Mouse (Mus musculus): ENCODE measurements around the gene Btd. TPM values are rescaled to one million over a fixed set of nuclear protein-coding genes. Genes with fewer than 3 reads are reported as not detected.
"Not testable (repeated sequence)": the region's sequence is repeated elsewhere in the genome, so short reads cannot be mapped to it uniquely, and the experiment has no call there.

Gene Btd
- 22.3 and 25.0 TPM in 2 replicates for polyA plus RNA-seq (2014; fragmentation: Nextera tagmentation; extraction: Ambion mirVana)

DNA sequence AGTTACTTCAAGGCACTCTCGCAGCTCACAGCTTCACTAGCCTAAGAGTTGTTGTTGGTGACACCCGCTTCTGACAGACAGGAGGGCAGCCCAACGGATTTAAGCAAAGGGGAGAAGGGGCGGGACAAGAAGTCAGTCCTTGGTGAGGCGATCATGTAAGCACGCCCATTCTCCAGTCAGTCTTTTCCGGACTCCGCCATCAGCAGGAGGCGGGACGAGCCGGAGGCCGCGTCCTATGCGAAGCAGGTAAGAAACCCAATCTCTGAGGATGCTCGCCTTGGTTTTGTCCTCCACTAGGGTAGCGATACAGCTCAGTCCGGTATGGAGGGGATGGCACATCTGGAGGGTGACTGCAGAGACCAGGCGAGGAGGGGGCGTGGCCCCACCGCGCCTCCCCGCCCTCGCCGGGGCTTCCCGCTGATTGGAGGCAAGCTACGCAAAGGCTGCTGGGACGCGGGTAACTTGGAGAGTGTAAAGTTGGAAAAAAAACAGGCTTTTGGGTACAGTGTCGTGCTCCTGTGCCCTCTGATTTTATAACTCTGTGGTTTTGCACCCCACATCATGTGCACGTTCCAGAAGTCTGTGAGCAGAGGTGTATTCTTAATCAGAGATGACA is at the start of gene Btd, which contains the start of gene Hacl1:
Btd (plus strand) TSS at position 139 of the 616 bp plus-strand sequence.
Hacl1 (minus strand) TSS at position 397 of the 616 bp plus-strand sequence.
- peak within 1 kb of the TSS; percentile 85 for H3K27ac ChIP-seq (ENCODE audit: low read depth, low read length)
- peaks cover 4% of the 10 kb centered on the region; the same call in 1 of the 2 replicates for H3K4me1 ChIP-seq (ENCODE audit: control insufficient read depth, insufficient read depth, low read length)
- peak within 1 kb of the TSS; percentile 70 for H3K9ac ChIP-seq (ENCODE audit: low read depth, low read length)
- ATAC-seq (replicated peaks; ENCODE audit: insufficient number of reproducible peaks, low FRiP score, low TSS enrichment): peak; percentile 97
- WGBS (ENCODE audit: insufficient replicate concordance): 0% methylated on average over 30 of the region's 30 CpGs
- H3K36me3 ChIP-seq (ENCODE audit: control insufficient read depth, insufficient read depth, low read length): no peaks in the 10 kb centered on the region
- peak within 1 kb of the TSS; percentile 69 for H3K4me3 ChIP-seq (ENCODE audit: low read depth, low read length)
- H3K4me2 ChIP-seq: peak within 1 kb of the TSS; percentile 97
- no peaks in the 10 kb centered on the region for H3K9me3 ChIP-seq (replicated peaks; ENCODE audit: control insufficient read depth, low read length)
- H3K27me3 ChIP-seq (ENCODE audit: control insufficient read depth, insufficient read depth, low read length): no peaks in the 10 kb centered on the region

DNA sequence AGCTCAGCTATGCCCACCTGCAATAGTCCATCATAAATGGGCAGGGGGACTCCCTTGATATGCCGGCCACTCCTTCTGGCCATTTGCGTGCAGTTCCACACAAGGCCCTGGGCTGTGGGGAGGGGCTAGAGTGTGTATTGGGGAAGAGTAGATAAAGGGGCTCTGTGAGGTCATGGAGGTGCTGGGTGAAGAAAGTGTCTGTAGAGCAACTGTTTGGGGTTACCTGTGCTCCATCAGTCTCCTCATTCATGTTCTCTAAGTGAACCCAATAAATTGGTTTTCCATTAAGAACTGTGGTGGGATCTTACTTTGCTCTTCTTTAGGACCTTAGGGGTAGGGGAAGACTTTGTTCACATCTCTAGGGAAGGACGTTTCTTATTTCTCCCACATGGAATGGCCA is 49.6 kb upstream of the Btd start, which contains the start of gene Colq:
Colq (minus strand) TSS at position 101 of the 400 bp plus-strand sequence.
- 67% methylated on average over 3 of the region's 3 CpGs for WGBS (ENCODE audit: insufficient replicate concordance)
- no peak within 1 kb of the TSS for H3K4me2 ChIP-seq
- no peaks in the 10 kb centered on the region for H3K9me3 ChIP-seq (replicated peaks; ENCODE audit: control insufficient read depth, low read length)
- no peaks in the 10 kb centered on the region for H3K36me3 ChIP-seq (ENCODE audit: control insufficient read depth, insufficient read depth, low read length)
- ATAC-seq (replicated peaks; ENCODE audit: insufficient number of reproducible peaks, low FRiP score, low TSS enrichment): no peak
- H3K4me3 ChIP-seq (ENCODE audit: low read depth, low read length): no peak within 1 kb of the TSS
- H3K4me1 ChIP-seq (ENCODE audit: control insufficient read depth, insufficient read depth, low read length): no peaks in the 10 kb centered on the region
- no peak within 1 kb of the TSS for H3K27ac ChIP-seq (ENCODE audit: low read depth, low read length)
- H3K9ac ChIP-seq (ENCODE audit: low read depth, low read length): no peak within 1 kb of the TSS
- H3K27me3 ChIP-seq (ENCODE audit: control insufficient read depth, insufficient read depth, low read length): no peaks in the 10 kb centered on the region

DNA sequence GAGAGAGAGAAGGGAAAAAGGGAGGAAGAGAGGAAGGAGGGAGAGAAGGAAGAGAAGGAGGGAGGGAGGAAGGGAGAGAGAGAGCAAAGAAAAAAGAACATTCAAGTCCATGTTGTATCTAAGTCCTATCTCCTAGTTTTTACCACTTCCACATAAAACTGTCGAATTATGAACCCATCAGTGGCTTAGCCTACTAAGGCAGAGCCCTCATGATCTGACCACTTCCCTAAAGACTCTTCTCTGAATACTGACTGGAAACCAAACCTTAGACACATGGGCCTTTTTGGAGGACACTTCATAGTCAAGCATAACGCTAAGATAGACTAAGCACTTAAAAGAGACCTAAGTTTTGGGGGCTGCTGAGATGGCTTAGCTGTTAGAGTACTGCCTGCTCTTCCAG is 47.8 kb upstream of the Btd start:
- no peak overlapping the region for H3K4me3 ChIP-seq (ENCODE audit: low read depth, low read length)
- H3K27ac ChIP-seq (ENCODE audit: low read depth, low read length): no peak overlapping the region
- ATAC-seq (replicated peaks; ENCODE audit: insufficient number of reproducible peaks, low FRiP score, low TSS enrichment): no peak
- H3K4me1 ChIP-seq (ENCODE audit: control insufficient read depth, insufficient read depth, low read length): no peaks in the 10 kb centered on the region
- no peaks in the 10 kb centered on the region for H3K9me3 ChIP-seq (replicated peaks; ENCODE audit: control insufficient read depth, low read length)
- H3K9ac ChIP-seq (ENCODE audit: low read depth, low read length): no peak overlapping the region
- H3K36me3 ChIP-seq (ENCODE audit: control insufficient read depth, insufficient read depth, low read length): no peaks in the 10 kb centered on the region
- WGBS (ENCODE audit: insufficient replicate concordance): 74% methylated on average over 2 of the region's 2 CpGs
- H3K4me2 ChIP-seq: no peak overlapping the region
- no peaks in the 10 kb centered on the region for H3K27me3 ChIP-seq (ENCODE audit: control insufficient read depth, insufficient read depth, low read length)

DNA sequence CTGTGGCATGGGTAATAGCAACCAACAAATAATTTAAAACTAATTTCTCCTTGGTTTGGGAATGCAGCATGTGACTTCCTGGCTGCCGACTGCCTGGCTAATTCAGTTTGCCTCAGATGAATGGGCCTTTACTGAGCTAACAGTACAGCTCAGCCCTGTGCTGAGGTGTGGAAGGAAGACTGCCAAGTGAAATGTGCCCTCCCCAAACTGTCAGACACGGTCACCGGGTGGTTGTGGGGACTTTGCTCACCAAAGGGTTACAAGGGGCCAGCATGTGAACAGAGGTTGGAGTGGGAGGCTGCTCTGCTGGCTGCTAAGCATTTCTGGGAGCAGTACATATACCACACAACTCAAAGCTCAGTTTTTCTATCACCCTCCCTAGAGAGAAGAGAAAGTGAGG is 46.1 kb upstream of the Btd start:
- Histone ChIP-seq H3K27ac (ENCODE audit: low read depth, low read length) (no peak overlapping the region), H3K4me3 (ENCODE audit: low read depth, low read length) (no peak overlapping the region), H3K36me3 (ENCODE audit: control insufficient read depth, insufficient read depth, low read length) (no peaks in the 10 kb centered on the region), H3K4me1 (ENCODE audit: control insufficient read depth, insufficient read depth, low read length) (no peaks in the 10 kb centered on the region), H3K4me2 (no peak overlapping the region), H3K9ac (ENCODE audit: low read depth, low read length) (no peak overlapping the region), H3K27me3 (ENCODE audit: control insufficient read depth, insufficient read depth, low read length) (no peaks in the 10 kb centered on the region), H3K9me3 (replicated peaks; ENCODE audit: control insufficient read depth, low read length) (no peaks in the 10 kb centered on the region)
- ATAC-seq (replicated peaks; ENCODE audit: insufficient number of reproducible peaks, low FRiP score, low TSS enrichment): no peak
- 72% methylated on average over 3 of the region's 3 CpGs for WGBS (ENCODE audit: insufficient replicate concordance)

DNA sequence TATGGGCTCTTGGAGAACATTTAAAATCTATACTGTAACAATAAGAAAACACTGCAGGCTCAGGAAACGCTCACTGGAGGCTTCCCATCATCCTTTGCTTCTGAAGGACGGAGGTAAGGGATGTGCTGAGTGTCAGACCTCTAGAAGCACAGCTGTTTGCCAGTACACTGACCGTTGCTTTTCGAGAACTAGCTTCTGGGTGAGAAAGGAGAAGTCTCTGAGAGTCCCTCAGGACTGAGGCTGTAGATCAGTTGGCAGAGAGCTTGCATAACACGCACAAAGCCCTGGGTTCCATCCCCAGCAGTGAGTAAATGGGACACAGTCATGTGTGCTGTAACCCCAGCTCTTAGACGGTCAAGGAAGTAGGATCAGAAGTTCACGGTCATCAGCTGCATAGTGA is 44.4 kb upstream of the Btd start:
- no peak overlapping the region for H3K9ac ChIP-seq (ENCODE audit: low read depth, low read length)
- H3K27me3 ChIP-seq (ENCODE audit: control insufficient read depth, insufficient read depth, low read length): no peaks in the 10 kb centered on the region
- no peaks in the 10 kb centered on the region for H3K9me3 ChIP-seq (replicated peaks; ENCODE audit: control insufficient read depth, low read length)
- H3K4me1 ChIP-seq (ENCODE audit: control insufficient read depth, insufficient read depth, low read length): no peaks in the 10 kb centered on the region
- ATAC-seq (replicated peaks; ENCODE audit: insufficient number of reproducible peaks, low FRiP score, low TSS enrichment): no peak
- WGBS (ENCODE audit: insufficient replicate concordance): 71% methylated on average over 7 of the region's 7 CpGs
- H3K36me3 ChIP-seq (ENCODE audit: control insufficient read depth, insufficient read depth, low read length): no peaks in the 10 kb centered on the region
- H3K4me3 ChIP-seq (ENCODE audit: low read depth, low read length): no peak overlapping the region
- H3K27ac ChIP-seq (ENCODE audit: low read depth, low read length): no peak overlapping the region
- H3K4me2 ChIP-seq: no peak overlapping the region

DNA sequence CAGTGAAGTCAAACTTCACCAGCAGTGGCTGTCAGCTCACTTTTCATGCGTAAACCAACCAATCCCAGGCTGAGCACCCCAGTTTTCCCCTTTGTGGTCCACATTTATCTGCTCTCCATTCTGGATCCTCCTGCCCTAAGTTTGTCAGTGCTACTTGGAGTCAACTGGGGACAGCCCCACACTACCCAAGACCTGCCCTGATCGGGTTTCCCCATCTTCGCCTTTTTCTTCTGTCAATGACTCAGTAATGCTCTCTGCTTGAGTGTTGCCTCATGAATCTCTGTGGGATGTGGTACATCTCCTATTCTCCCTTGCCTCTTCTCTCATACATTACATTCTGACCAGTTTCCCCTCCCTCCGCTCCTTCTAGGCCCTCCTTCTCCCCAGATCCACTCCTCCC is 43.4 kb upstream of the Btd start:
- no peak overlapping the region for H3K27ac ChIP-seq (ENCODE audit: low read depth, low read length)
- no peak overlapping the region for H3K9ac ChIP-seq (ENCODE audit: low read depth, low read length)
- no peaks in the 10 kb centered on the region for H3K9me3 ChIP-seq (replicated peaks; ENCODE audit: control insufficient read depth, low read length)
- no peak overlapping the region for H3K4me2 ChIP-seq
- H3K27me3 ChIP-seq (ENCODE audit: control insufficient read depth, insufficient read depth, low read length): no peaks in the 10 kb centered on the region
- WGBS (ENCODE audit: insufficient replicate concordance): 78% methylated on average over 4 of the region's 4 CpGs
- H3K4me3 ChIP-seq (ENCODE audit: low read depth, low read length): no peak overlapping the region
- no peaks in the 10 kb centered on the region for H3K36me3 ChIP-seq (ENCODE audit: control insufficient read depth, insufficient read depth, low read length)
- H3K4me1 ChIP-seq (ENCODE audit: control insufficient read depth, insufficient read depth, low read length): no peaks in the 10 kb centered on the region
- ATAC-seq (replicated peaks; ENCODE audit: insufficient number of reproducible peaks, low FRiP score, low TSS enrichment): no peak

DNA sequence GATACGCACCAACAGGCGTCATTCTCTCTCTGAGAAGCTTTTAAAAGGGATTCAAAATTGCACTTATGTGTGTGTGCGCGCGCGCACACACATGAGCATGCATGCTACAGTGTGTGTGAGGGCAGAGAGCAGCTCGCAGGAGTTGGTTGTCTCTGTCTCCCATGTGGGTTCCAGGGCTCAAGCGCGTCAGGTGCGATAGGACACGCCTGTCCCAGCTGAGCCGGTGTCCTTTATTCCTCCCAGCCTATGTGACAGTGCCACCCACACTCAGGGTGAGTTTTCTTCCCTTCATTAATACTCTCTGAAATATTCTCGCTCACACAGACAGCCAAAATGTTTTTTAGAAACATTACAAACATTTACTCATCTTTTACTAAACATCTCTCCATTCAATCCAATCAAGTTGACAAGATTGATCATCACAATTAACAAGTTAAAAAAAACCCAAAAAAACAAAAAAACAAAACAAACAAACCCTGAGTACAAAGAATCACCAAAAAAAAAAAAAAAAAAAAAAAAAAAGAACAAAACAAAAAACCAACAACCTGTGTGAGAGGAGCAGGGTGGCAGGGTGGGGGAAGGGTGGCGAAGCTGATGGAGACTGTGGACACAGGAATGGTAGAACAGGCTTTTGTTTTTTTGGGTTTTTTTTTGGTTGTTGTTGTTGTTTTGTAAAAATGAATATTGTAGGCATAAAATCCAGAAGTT is 38.8 kb upstream of the Btd start:
- Histone ChIP-seq H3K9me3 (replicated peaks; ENCODE audit: control insufficient read depth, low read length) (no peaks in the 10 kb centered on the region), H3K9ac (ENCODE audit: low read depth, low read length) (no peak overlapping the region), H3K36me3 (ENCODE audit: control insufficient read depth, insufficient read depth, low read length) (no peaks in the 10 kb centered on the region), H3K27me3 (ENCODE audit: control insufficient read depth, insufficient read depth, low read length) (no peaks in the 10 kb centered on the region), H3K4me2 (no peak overlapping the region), H3K4me1 (ENCODE audit: control insufficient read depth, insufficient read depth, low read length) (no peaks in the 10 kb centered on the region), H3K4me3 (ENCODE audit: low read depth, low read length) (no peak overlapping the region), H3K27ac (ENCODE audit: low read depth, low read length) (no peak overlapping the region)
- no peak for ATAC-seq (replicated peaks; ENCODE audit: insufficient number of reproducible peaks, low FRiP score, low TSS enrichment)
- 86% methylated on average over 14 of the region's 14 CpGs for WGBS (ENCODE audit: insufficient replicate concordance)

DNA sequence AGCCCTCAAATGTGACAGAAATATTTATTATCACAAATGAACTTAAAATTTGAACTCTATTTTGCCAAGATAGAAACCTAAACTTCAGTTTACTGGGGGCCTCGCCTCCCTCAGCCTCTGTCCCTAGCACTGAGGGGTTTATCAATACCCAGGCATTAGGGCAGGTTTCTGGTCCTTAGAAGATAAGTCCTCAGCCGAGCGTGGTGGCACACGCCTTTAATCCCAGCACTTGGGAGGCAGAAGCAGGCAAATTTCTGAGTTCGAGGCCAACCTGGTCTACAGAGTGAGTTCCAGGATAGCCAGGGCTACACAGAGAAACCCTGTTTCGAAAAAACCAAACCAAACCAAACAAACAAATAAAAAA is 38.2 kb upstream of the Btd start:
- not testable (repeated sequence) for H3K9me3 ChIP-seq (replicated peaks; ENCODE audit: control insufficient read depth, low read length); ATAC-seq (replicated peaks; ENCODE audit: insufficient number of reproducible peaks, low FRiP score, low TSS enrichment); H3K4me1 ChIP-seq (ENCODE audit: control insufficient read depth, insufficient read depth, low read length); H3K9ac ChIP-seq (ENCODE audit: low read depth, low read length); H3K36me3 ChIP-seq (ENCODE audit: control insufficient read depth, insufficient read depth, low read length); H3K27ac ChIP-seq (ENCODE audit: low read depth, low read length); H3K4me2 ChIP-seq; H3K4me3 ChIP-seq (ENCODE audit: low read depth, low read length); H3K27me3 ChIP-seq (ENCODE audit: control insufficient read depth, insufficient read depth, low read length)
- 66% methylated on average over 6 of the region's 6 CpGs for WGBS (ENCODE audit: insufficient replicate concordance)

DNA sequence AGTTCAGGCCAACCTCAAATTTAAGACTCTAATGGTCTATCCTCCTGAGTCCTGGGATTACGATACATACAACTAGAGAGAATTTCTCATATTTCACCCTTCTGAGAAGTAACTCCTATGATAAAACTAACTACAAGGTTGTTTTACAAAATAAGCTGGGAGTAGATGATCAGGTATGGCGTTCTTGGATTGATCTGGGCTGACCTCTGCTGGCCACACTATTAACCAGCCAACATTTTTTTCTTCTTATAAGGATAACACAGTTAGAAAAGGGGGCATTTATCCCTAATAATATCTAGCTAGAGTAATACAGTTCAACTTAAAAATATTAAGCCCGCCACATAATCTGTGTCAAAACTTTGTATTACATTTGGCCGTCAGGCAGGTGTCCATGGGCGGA is 35.9 kb upstream of the Btd start:
- Histone ChIP-seq H3K27ac (ENCODE audit: low read depth, low read length) (no peak overlapping the region), H3K9me3 (replicated peaks; ENCODE audit: control insufficient read depth, low read length) (no peaks in the 10 kb centered on the region), H3K4me2 (no peak overlapping the region), H3K4me3 (ENCODE audit: low read depth, low read length) (no peak overlapping the region), H3K36me3 (ENCODE audit: control insufficient read depth, insufficient read depth, low read length) (no peaks in the 10 kb centered on the region), H3K27me3 (ENCODE audit: control insufficient read depth, insufficient read depth, low read length) (no peaks in the 10 kb centered on the region), H3K9ac (ENCODE audit: low read depth, low read length) (no peak overlapping the region), H3K4me1 (ENCODE audit: control insufficient read depth, insufficient read depth, low read length) (no peaks in the 10 kb centered on the region)
- no peak for ATAC-seq (replicated peaks; ENCODE audit: insufficient number of reproducible peaks, low FRiP score, low TSS enrichment)
- WGBS (ENCODE audit: insufficient replicate concordance): 60% methylated on average over 5 of the region's 5 CpGs
